Mouse (Mus musculus) lung, postnatal 36 days (tissue): ENCODE measurements around the gene Strc.
A peak's percentile ranks its signal among the peaks of the same experiment; 100 is the strongest.

ENCODE experiments used
- DNase-seq: peaks from one replicate; pipeline ENCODE4 v3.0.0; 2022; ENCODE audit warnings: mixed read lengths

The Strc gene

DNA sequence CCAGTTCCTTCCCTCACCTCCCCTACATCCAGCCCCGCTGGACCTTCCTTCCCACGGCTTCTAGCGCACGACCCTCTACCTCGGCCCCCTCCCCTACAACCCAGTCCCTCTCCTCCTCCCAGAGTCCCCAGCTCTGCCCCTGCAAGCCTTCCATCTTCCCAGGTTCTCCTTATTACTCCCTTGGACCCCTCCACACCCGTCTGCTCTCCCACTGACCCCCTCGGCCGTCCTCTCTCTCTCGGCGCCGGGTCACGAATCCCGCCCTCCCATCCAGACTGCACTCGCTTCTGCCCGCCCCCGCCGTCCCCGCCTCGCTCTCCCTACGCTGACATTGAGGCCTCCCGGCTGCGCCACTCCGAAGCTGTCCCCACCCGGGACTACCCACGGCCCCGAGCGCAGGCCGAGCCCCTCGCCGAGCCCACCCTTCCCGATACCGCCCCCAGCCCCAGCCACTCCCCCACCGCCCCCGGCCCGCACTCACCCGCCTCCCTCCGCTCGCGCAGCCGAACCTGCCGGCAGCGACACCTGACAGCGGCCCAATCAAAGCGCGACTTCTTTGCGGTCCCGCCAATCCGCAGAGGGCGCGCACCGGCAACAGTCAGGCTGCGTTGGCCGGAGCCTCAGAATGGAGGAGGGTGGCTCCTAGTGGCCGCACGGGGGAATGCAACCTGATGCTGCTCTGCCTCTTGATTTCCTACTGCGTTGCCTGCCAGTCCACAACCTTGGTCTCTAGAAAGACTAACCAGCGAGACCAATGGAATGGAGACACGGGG is 32.0 kb downstream of the Strc start, which contains the start of gene Ppip5k1:
Gene Ppip5k1 (minus strand): TSS at position 577 of the 773 bp plus-strand sequence.
- peak; percentile 99 for DNase-seq

DNA sequence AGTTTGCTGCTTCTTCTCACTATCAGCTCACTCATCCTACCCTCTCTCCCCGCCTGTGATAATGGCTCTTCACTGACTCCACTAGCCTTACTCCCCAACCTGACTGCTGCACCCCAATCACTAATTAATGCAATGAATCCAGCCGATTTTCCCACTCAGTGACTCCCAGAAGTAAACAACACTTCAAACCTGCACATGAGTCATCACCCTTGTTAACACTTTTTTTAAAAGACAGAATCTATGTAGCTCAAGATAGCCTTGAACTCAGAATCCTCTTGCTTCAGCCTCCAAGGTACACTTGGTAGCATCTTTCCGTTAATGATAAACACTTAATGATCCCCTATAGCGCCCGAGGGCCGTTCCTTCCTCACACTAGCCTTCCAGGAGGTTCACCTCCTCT is 32.6 kb downstream of the Strc start:
- DNase-seq, result peak; percentile 10

DNA sequence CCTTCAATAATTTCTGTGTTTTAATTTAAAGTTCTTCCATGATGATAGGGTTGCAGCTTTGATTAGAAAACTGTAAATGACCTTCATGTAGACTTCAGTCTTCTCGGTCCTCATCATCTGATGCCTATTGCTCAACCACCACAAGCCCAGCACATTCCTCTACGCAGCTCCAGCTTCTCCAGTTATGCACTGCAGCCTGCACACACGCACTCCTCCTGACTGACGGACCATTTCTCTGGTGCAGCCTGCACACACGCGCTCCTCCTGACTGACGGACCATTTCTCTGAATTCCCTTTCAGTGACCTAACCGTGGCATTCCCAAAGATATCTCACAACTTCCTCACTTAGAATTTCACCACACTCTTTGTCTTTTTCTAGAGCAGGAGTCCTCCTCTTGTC is 33.8 kb downstream of the Strc start:
- DNase-seq, result peak; percentile 26

DNA sequence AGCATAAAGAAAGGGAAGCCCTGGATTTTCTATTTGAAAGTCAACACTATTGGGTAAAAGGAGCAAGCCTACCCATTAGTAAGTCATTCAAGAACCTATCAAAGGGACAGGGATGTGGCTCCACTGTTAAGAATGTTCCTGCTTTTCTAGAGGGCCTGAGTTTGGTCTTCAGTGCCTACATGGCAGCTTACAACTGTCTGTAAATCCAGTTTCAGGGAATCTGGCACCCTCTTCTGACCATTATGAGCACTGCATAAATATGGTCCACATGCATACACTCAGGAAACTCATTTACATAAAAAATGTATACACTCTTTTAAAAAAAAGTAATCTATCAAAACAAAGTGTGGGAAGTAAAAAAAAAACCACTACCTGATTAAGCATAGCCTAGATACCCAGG is 47.9 kb downstream of the Strc start:
- peak; percentile 13 for DNase-seq

DNA sequence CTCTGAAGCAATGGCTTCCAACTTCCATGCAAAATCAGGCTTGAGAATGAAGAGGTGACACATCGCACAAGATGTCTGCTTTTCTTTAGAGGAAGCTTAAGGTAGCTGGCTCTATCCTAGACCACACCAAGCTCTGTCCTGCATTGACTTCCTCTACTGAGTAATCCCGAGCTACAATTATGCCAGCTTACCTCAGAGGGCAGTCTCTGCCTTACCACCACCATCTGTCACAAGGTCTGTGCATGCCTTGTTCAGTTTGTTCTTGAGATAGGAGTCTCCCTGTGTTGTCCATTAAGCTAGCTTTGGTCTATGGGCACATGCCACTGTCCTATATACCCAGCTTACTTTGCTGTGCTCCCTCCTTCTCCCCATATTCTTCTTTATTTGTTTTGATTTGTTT is 57.5 kb downstream of the Strc start:
- DNase-seq, result peak; percentile 4

DNA sequence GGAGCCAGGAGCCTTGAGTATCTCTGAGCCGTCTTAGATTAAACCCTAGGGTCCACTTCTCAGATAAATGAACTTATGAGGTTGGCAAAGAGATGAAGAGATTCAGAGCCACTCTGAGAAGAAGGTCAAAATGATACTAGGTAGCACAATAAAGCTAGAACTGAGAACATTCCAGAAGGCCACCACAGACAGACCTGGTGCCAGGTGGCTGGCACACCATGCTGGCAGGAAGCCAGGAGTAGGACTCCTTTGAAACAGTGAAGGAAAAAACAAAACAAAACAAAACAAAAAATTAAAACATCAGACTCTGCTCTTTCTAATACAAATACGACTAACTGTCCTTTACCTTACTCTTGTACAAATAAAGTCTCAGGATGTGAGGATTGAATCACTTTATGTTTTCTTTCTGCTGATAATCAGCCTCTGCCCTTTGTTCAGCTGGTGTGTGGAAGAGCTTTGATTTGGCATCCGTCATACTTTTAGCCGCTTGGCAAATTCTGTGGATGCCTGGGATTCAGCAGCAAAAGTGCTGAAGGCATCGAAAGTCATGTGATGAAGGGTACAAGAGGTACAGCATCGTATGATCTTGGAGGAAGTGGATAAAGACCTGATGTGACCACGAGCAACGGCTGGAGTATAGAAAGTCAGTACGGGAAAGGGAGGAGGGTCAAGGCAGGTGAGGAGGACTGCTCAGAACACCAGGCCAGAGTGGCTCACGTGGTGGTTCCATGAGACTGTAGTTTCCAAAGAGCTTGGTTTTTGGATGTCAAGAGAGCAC is 63.1 kb downstream of the Strc start:
- DNase-seq, result no peak

DNA sequence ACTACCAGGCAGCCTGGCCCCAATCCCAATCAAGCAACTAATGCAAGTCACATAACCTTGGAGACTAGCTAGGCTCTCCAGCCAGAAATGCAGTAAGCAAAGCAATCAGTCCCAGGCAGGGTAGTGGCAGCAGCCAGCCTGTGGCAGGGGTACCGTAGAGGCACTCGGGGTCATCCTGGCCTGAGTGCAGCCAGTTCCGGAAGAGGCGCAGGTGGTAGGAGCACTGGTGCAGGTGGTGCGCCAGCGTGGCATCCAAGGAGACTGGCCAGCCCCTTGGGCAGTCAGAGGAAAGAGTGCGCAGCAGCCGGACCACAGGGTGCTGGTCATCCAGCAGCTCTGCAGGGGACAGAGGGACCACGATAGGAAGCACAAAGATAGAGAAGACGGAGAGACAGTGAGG is 63.9 kb downstream of the Strc start:
- DNase-seq, result no peak

DNA sequence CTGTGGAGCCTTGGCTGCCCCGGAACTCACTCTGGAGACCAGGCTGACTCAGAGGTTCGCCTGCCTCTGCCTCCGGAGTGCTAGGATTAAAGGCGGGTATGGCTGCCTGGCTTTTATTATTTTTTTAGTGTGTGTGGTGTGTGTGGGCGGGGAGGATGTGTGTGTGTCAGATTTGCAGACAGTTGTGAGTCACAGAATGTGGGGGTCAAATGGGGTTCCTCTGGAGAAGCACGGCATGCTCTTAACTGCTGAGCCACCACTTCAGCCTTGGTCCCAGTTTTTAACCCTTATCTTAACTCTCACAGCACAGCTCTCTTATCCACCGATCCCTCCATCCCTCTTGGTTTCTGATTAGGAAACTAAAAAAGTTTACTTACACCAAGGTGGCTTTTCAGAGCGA is 70.7 kb downstream of the Strc start:
- DNase-seq, result no peak
